ENCODE assay signal across 9 mouse cellular contexts in genomic region chr9:5345291-5345898, GRCm38 (mm10). TPM values are rescaled to one million over a fixed set of nuclear protein-coding genes. Genes with fewer than 3 reads are reported as not detected.
DNase-seq lines count a peak whose midpoint lies in the region; ATAC-seq and TF ChIP-seq lines count a peak whose summit lies in the region.
"Had no signal": no experiment of that assay in that cellular context is flagged by ENCODE, and none has a peak within 500 bp of the region (broad histone marks: within the 10 kb centered on the region; RNA-seq: fewer than 3 reads in every experiment).

Casp12 (plus strand) TSS chr9:5345430.

- H3K27ac ChIP-seq in kidney, embryonic 14.5 days (ENCODE audit: low read depth, low read length) = no peak within 1 kb of the TSS
- peak within 1 kb of the TSS; percentile 60 for H3K27ac ChIP-seq in small intestine, adult 2 months (ENCODE audit: insufficient read depth, low read depth, low read length)
- H3K27ac ChIP-seq: liver, embryonic 13.5 days had no signal

- peak; percentile 4 for DNase-seq in kidney, adult 11 months
- DNase-seq in heart, adult 8-10 months (ENCODE audit: low spot score) = peak; percentile 76
- DNase-seq in kidney, postnatal 10 days = peak; percentile 18
- no peak for DNase-seq in embryo, embryonic 9.5 days (ENCODE audit: extremely low spot score)
- DNase-seq in right cerebral cortex, postnatal 10 days (ENCODE audit: low spot score in 2 of 2) = no peak
- DNase-seq: liver, embryonic 13.5 days had no signal

- no peaks in the 10 kb centered on the region for H3K4me1 ChIP-seq in kidney, embryonic 14.5 days (ENCODE audit: control insufficient read depth, insufficient read depth, low read length)
- 0 out of 2 replicates have a peak, but pooled peaks cover 2% of the 10 kb centered on the region for H3K4me1 ChIP-seq in small intestine, adult 2 months (ENCODE audit: control insufficient read depth, insufficient read depth, insufficient read length, low read length)
- H3K4me1 ChIP-seq: liver, embryonic 13.5 days had no signal

- H3K36me3 ChIP-seq in kidney, embryonic 14.5 days (ENCODE audit: control insufficient read depth, insufficient read depth, low read length) = no peaks in the 10 kb centered on the region
- no peaks in the 10 kb centered on the region for H3K36me3 ChIP-seq in small intestine, adult 2 months (ENCODE audit: control insufficient read depth, insufficient read depth, low read length)
- H3K36me3 ChIP-seq: liver, embryonic 13.5 days had no signal

- H3K4me3 ChIP-seq in kidney, embryonic 14.5 days (ENCODE audit: low read length) = no peak within 1 kb of the TSS
- H3K4me3 ChIP-seq in small intestine, adult 2 months (ENCODE audit: low read depth, low read length) = no peak within 1 kb of the TSS
- H3K4me3 ChIP-seq: liver, embryonic 13.5 days had no signal

- no peaks in the 10 kb centered on the region for H3K9me3 ChIP-seq in kidney, embryonic 14.5 days (ENCODE audit: control insufficient read depth, low read length)
- H3K9me3 ChIP-seq: liver, embryonic 13.5 days had no signal

- no peak for TF ChIP-seq CTCF in small intestine, adult 2 months (IDR thresholded peaks at IDR 0.05; ENCODE audit: extremely low read depth, insufficient read length, insufficient replicate concordance, low read depth, low read length)

- 65% methylated on average over 4 of the region's 4 CpGs for WGBS in kidney, embryonic 14.5 days
- 17% methylated on average over 4 of the region's 4 CpGs for WGBS in small intestine, adult 2 months

- TF ChIP-seq POLR2A in small intestine, adult 2 months (IDR thresholded peaks at IDR 0.05; ENCODE audit: low read depth, low read length) = no peak

- ATAC-seq in kidney, embryonic 14.5 days (ENCODE audit: low FRiP score, low TSS enrichment) = no peak
- no peak for ATAC-seq in activated CD4-positive, CD25-positive, alpha-beta regulatory T cell, adult 4 months

- no peaks in the 10 kb centered on the region for H3K27me3 ChIP-seq in kidney, embryonic 14.5 days (ENCODE audit: control insufficient read depth, insufficient read depth, low read length)
- H3K27me3 ChIP-seq in small intestine, adult 2 months (ENCODE audit: control insufficient read depth, insufficient read depth, low read length) = no peaks in the 10 kb centered on the region
- H3K27me3 ChIP-seq: liver, embryonic 13.5 days had no signal

- no peak within 1 kb of the TSS for H3K9ac ChIP-seq in kidney, embryonic 14.5 days (ENCODE audit: low read depth, low read length)
- H3K9ac ChIP-seq: liver, embryonic 13.5 days had no signal

- no peak within 1 kb of the TSS; the same call in 1 of the 2 replicates for H3K4me2 ChIP-seq in kidney, embryonic 14.5 days (replicated peaks; ENCODE audit: low read depth, low read length)
- H3K4me2 ChIP-seq: liver, embryonic 13.5 days had no signal

RNA-seq across cellular contexts. Expression of gene Casp12, which starts in this region (rescaled TPM):
- 3.3 and 5.3 TPM in 2 replicates for polyA plus RNA-seq in kidney, embryonic 14.5 days (2014; fragmentation: Nextera tagmentation; extraction: Ambion mirVana)
- total RNA-seq in heart, adult 8-10 months (2022) = 1 to 10 TPM; 4.6 to 8.1 (median 6.1) TPM
- polyA plus RNA-seq in small intestine, adult 2 months (2012; rRNA removed) = 0.19 and 0.32 TPM in 2 replicates
- under 1 TPM in 1 of 2 experiments, not detected in 1; 0.38 TPM for polyA plus RNA-seq in activated CD4-positive, CD25-positive, alpha-beta regulatory T cell, adult 4 months (2017; shearing (Covaris generic))

Comparison
In these comparisons a context has a peak if more than half of its experiments do, and no peak if none do; other contexts are left out.
1. DNase-seq: peak in kidney, adult 11 months (single experiment), heart, adult 8-10 months (single experiment) and kidney, postnatal 10 days (single experiment); none in embryo, embryonic 9.5 days (single experiment) and right cerebral cortex, postnatal 10 days (0 of 2).